Mouse (Mus musculus): Measurements from ENCODE around the gene Naaladl2.
"Not testable (repeated sequence)": the region's sequence is repeated elsewhere in the genome, so short reads cannot be mapped to it uniquely, and the experiment has no call there.

The Naaladl2 gene

GRCm38 (mm10) chr3:24321489-24322405, 822.3 kb downstream of the Naaladl2 start:
- no peak for ATAC-seq (ENCODE audit: low TSS enrichment)

- no peak for ATAC-seq (ENCODE audit: low TSS enrichment)
Measured at GRCm38 (mm10) chr3:24314658-24315297, 829.3 kb downstream of the Naaladl2 start.

DNA sequence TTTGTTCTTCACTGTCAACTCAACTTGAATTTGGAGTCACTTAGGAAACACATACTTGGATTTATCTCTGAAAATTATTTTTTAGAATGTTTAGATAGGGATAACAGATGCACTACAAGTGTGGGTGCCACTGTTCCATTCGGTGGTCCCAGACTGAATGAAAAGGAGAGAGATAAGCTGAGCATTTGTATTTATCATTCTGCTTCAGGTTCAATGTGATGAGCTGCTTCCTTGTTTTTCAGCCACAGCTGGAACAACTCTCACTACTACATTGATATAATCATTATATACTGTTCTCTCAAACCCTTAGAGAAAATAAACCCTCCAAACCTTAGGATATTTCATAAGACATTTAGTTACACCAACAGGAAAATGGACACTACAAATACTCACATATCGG, 918.6 kb downstream of the Naaladl2 start:
- no peak for ATAC-seq (ENCODE audit: low TSS enrichment)

- ATAC-seq (ENCODE audit: low TSS enrichment) = no peak
Measured at GRCm38 (mm10) chr3:24217476-24217875, 926.6 kb downstream of the Naaladl2 start.

DNA sequence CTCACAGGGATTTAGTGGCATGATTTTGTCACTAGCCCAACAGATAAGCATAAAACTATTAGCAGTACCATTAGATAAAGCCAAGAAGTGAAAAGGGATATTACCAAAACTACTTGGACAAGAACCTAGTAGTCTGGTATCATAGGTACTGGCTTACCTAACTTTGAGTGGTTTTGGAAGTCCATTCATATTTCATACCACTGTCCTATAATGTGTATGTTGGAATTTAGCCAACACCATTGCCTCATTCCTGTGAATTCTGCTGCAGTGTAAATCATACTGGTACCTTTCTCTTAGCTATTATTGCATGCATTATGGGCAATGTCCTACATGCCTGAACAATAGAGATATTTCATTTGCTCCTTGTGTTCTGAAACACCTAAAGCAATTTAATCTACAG, 977.5 kb downstream of the Naaladl2 start:
- no peak for ATAC-seq (ENCODE audit: low TSS enrichment)

DNA sequence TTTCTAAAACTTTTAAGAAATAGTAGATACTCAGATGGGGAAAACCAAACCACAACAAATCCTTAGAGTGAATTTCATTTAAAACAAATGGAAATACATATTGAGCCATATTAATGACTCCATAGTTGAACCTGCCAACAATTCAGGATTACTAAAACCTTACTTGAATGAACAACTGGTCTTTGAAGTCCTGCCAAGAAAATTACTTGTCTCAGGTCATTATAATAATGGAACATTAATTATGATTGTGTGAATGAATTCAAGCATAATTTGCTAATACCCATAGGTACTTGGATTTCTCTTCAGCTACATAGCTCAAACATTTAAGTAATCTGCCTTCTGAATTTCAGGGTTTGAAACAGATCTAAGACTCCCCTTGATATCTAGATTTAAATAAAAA, 980.1 kb downstream of the Naaladl2 start:
- no peak for ATAC-seq (ENCODE audit: low TSS enrichment)

DNA sequence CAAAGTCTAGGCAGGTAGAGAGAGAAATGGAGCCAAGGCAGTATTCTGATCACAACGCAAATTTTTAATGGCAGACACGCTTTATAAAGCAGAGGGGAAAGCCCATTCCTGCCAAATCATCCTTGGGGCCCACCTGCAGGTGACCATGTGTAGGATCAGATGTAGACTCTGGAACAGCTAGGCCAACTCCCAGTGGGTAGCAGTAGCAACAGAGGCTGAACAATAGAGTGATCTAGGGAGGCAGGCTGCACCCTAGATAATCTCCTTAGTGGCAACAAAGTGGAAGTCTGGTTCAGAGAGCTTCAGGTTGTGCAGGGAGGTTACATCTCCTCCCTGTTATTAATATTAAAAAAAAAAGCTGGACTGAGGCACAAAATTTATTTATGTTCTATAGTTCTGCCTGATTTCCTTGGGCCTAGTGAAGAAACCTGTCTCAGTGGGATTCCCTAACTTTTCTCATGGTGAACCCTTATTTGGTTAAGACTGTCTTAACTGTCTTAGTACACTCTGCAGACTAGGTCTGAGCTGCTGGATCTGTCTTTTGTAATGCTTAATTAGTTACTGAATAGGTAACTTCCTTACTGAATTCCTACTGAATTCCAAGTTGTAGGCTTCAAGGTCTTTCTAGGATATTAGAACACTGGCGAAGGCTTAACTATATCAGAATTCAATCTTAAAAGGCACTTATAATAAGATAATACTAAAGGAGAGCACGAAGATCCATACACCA, 992.8 kb downstream of the Naaladl2 start:
- ATAC-seq (ENCODE audit: low TSS enrichment) = not testable (repeated sequence)

DNA sequence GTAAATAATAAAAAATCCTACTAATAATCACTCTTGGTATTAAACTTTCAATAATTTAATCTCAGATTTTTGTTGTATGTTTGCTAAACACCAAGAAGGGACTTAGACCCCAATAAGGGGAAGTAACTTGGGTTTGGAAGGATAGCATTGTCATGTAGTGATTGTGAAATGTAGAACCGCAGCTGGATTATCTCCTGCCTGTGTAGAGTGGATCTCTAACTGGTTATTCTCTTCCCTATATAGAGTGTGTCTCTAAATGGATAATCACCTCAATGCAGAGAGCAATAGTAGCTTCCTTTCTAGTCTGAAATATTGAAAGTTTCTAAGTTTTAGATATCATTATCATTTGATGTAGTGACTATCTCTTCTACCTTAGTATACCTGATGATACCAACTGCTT, 1001.3 kb downstream of the Naaladl2 start:
- no peak for ATAC-seq (ENCODE audit: low TSS enrichment)

GRCm38 (mm10) chr3:24138002-24138401, 1006.1 kb downstream of the Naaladl2 start:
- ATAC-seq (ENCODE audit: low TSS enrichment) = no peak

GRCm38 (mm10) chr3:24126200-24126599, 1017.9 kb downstream of the Naaladl2 start:
- ATAC-seq (ENCODE audit: low TSS enrichment) = no peak

GRCm38 (mm10) chr3:24124034-24124433, 1020.0 kb downstream of the Naaladl2 start:
- ATAC-seq (ENCODE audit: low TSS enrichment) = no peak

DNA sequence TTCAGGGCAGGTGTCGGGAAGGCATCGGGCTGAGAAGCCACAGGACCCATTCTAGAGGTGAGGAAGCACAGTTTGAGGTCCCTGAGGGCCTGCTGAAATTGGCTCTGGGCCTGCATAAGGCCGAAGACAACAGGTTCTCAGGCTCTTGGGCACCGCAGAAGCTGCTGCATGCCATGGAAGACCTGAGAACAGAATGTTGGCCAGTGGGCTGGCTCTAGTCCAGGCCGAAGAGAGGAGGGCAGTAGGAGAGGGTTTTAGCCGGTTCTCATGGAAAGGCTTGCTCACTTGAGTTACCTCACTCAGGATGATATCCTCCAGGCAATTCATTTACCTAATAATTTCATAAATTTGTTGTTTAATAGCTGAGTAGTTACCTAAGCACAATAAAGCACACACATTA, 1025.9 kb downstream of the Naaladl2 start:
- ATAC-seq (ENCODE audit: low TSS enrichment) = no peak

GRCm38 (mm10) chr3:24114849-24115248, 1029.2 kb downstream of the Naaladl2 start:
- ATAC-seq (ENCODE audit: low TSS enrichment) = no peak

DNA sequence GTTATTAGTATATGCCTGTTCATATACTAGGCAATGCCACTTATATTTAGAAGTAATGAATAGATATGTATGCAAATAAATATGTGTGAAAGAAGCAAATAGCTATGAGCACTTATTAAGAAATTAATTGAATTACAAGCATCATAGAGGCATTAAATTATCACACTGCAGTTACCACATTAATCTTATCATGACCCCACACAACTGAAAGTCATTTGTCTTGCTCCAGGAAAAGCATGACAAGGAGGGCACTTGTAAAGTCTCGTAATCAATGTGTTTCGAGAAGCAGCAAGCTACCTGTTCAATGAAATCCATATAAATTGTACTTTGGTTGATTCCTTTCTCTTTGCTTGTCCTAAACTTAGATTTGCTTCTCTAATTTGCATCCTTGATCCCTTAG, 1030.7 kb downstream of the Naaladl2 start:
- ATAC-seq (ENCODE audit: low TSS enrichment) = no peak

DNA sequence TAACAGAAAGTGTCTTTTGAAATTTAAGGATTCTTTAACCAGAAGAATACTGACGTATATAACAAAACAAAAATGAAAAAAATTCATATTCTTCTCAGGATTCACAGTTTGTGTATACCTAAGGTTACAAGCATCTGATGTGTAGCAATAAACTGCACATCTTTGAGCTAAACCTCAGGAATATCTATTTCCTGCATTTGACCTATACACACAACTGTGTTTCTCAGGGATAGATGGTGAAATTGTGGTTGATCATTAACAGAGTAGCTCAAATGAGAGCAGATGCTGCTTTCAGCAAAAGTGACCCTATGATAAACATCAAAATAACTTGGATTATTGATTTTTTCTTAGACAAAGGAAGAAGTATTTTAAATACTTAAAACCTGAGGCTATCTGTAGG, 1037.7 kb downstream of the Naaladl2 start:
- no peak for ATAC-seq (ENCODE audit: low TSS enrichment)

- ATAC-seq (ENCODE audit: low TSS enrichment) = no peak
Measured at GRCm38 (mm10) chr3:24079761-24080160, 1064.3 kb downstream of the Naaladl2 start.

- peak; percentile 41 for ATAC-seq (ENCODE audit: low TSS enrichment)
Measured at GRCm38 (mm10) chr3:24071169-24071797, 1072.8 kb downstream of the Naaladl2 start.

DNA sequence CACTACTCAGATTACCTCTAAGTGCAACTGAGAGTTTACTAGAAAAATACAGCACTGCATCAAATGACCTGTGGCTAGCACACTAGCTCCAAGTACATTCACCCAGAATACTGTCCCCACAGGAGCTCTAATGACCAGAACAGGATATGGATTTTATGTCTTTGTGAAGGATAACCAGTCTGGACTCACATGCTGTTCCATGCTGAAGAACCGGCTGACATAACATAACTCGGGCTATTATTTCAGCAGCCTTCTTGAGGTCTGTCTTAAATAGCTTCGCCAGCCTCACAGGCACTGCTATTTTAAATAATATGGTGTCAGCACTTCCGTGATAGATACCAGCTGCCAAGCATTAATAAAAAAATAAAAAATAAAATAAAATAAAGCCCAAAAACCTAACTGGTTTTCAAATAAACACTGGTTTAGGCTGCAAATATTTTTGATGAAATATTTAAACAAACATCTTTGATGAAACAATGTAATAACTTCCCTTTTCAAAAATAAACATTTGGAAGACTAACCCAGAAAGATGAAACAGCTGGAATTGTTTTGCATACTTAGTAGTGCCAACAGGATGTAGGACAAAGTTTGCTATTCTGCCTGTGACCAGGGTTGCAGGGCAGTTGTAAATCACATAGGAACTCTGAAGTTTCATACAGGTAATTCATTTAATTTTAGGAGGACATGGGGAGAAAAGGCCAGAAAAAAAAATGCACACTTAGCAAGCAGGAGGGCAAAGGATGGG, 1073.5 kb downstream of the Naaladl2 start:
- no peak for ATAC-seq (ENCODE audit: low TSS enrichment)

GRCm38 (mm10) chr3:24048217-24048616, 1095.8 kb downstream of the Naaladl2 start:
- ATAC-seq (ENCODE audit: low TSS enrichment) = no peak

DNA sequence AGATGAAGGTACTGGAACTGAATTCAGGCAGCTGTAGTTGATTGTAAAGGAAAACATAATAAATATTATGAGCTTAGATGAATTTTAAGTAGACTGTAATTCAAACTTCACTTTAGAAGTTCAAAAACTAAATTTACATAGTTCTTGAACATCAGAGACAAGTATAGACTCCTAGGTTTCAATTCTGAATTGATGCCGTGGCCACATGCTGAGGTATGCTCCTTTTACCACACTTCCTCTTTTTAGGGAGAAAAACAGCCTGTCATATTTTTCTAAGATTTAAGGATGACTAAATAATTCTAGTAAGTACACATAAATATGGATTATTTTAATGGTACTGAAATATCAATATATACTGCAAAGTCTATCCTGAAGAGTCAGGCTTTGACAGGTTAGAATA, 1142.3 kb downstream of the Naaladl2 start:
- no peak for ATAC-seq (ENCODE audit: low TSS enrichment)

DNA sequence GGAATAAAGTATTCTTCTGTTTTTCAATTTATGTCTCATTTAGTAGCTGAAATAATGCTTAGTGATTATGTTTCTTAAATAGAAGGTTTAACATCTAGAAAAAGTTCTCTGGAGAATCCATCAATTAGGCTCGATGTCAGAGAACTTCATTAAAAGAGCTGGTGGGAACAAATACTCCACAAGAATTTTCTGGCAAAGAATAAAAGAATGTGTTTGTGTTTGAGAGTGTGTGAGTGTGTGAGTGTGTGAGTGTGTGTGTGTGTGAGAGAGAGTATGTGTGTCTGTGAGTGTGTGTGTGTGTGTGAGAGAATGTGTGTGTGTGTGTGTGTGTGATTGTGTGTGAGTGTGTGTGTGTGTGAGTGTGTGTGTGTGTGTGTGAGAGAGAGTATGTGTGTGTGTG, 1170.3 kb downstream of the Naaladl2 start:
- ATAC-seq (ENCODE audit: low TSS enrichment) = no peak
